Mouse (Mus musculus) ovary, adult 10 weeks (tissue): ENCODE measurements around the gene Cpne1. TPM values are rescaled to one million over a fixed set of nuclear protein-coding genes. Genes with fewer than 3 reads are reported as not detected.

Experiments used
- polyA plus RNA-seq: library from polyadenylated mRNA; stranded (reverse); fragments of 350-450 nt; fragmentation: Illumina TruSeq; extraction: RNeasy Lipid Tissue Mini Kit (QIAGEN cat#74804); gene quantifications from one replicate; pipeline ENCODE4 v1.2.3, GENCODE M21; 2014

Cpne1 gene
- 40.4 TPM for polyA plus RNA-seq

DNA sequence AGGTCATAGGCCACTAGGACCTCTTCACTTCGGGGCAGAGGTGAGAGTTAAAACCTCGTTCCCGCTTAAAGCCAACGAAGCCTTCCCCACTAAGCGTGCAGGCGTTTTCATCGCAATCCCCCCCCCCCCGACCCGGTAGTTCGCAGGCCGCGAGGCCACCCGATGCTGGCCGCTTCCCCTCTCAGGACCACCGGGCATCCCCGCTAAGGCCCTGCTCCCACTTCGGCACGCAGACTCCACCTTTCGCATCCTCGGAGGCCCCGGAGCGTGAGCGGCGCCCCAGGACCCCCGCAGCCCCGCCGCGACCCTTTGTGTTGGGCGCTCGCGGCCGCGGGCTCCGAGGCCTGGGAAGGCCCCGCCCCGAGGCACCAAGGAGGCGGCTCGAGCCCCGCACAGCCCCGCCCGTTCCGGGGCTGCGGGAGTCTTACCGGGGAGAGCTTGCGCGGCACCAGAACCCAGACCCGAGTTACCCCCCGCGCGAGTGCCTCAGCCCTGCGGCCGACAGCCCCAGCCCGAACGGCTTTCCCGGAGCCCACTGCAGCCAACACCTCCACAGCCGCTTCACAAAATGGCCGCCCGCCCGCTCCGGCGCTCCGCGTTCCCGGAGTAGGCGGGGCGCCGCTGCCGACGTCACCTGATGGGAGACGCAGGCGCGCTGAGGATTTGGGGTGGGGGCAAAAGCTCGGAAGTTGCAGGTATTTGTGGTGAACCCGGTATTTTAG is at the start of gene Cpne1, which contains the start of gene Rbm12:
Cpne1 (minus strand) TSS at position 608 of the 722 bp plus-strand sequence.
Rbm12 (minus strand) TSS at position 621 of the 722 bp plus-strand sequence.

DNA sequence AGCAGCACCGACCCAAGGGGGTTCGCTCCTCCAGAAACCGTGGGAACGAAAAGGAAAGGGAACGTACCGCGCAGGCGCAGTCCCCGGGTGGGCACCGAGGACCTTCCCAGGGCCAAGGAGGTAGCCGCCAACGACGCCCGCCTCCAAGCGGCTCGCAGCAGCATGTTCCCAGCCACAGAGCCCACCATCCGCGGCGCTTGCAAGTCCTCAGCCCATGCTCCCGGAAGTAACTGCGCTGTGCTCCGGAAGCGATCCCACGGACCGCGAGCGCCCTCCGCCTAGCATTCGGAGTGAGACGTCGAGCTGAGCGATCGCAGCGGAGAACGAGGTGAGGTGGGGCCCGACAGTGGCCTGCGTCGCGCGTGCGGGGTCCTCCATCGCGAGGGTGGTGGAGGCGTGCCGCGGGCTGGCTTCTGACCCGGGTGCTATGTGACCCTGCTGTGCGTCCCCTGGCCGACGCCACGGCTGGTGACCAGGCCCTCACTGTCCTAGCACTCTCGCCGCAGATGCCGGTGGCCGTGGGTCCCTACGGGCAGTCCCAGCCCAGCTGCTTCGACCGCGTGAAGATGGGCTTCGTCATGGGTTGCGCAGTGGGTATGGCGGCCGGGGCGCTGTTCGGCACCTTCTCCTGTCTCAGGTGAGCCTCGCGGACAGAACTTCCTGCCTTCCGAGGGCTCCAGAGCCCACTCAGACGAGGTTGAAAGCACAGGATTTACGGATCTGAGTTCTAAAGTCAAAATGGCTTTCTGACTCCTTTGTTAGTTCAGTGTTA is 32.4 kb upstream of the Cpne1 start, which contains the start of the genes Romo1 and Nfs1:
Romo1 (plus strand) TSS at position 87 of the 772 bp plus-strand sequence.
Nfs1 (minus strand) TSS at position 234 of the 772 bp plus-strand sequence.

DNA sequence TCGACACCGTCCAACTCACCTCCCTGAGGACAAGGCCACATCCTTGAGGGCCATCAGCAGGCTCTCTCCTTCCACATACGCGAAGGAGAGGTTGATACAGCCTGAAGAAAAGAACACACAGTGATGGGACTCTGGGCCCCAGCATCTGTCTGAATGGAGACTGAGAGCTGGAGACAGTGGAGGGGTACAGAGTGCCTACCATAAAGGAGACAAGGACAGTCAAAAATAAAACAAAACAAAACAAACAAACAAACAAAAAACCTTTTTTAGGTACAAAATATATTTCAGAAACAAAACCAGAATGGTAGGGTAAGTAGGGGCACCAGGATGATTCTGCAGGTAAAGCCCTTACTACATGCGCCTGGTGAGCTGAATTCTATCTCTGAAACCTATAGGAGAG is 15.2 kb upstream of the Cpne1 start, which contains the start of gene Gm28036:
Gm28036 (minus strand) TSS at position 101 of the 400 bp plus-strand sequence.

DNA sequence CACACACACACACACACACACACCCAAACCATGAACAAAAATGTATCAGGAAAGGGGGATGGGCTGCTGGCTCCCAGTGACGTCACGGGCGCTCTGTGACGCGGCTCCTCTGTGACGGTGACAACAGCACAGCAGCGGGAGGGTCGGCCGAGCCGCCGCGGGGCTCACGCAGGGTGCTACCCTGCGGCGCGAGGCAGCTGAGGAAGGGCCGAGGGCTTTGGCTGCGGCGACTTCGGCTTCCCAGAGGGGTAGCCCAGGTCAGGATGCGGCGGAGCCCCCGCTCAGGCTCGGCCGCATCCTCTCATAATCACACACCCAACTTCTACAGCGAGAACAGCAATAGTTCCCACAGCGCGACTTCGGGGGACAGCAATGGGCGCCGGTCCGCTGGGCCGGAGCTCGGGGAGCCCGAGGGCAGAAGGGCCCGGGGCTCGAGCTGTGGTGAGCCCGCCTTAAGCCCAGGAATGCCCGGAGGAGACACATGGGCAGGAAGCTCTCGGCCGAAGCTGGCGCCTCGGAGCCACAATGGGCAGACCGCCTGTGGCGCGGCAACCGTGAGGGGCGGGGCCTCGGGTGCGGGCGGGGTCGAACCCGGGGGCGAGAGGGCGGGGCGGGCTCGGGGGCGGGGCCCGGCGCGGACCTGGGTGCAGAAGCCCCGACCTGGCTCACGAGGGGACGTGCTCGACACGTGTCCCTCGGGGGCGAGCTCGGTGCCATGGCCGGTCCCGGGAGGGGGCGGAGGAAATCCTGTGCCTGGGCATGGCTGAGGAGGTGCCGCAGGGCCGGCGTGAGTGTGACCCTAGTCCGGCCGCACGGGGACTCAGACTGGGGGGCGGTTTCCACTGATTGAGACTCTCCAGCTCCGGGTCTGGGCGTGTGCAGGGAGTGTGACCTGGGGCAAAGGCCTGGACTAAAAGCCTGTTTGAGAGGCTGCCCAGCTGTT is 46.4 kb downstream of the Cpne1 start, which contains the start of gene Spag4:
Spag4 (plus strand) TSS at position 77 of the 943 bp plus-strand sequence.

DNA sequence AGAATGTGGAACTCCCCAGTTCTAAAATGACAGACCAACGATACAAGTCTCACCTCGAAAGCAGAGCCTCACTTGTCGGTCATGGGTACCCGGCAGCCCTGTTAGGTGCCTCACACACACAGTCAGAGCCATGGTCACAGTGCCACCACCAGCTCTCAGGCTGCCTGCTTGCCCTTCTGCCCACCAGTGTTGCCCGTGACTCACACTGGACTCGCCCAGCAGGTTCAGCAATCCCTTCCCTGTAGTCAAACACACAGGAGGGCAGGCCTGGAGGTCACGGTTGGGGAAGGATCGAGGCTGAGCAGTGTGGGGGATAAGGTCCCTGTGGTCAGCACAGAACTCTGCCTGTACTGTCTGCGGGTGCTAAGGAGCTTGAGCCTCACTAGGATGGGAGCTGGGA is 58.9 kb downstream of the Cpne1 start, which contains the start of gene Fer1l4:
Fer1l4 (minus strand) TSS at position 132 of the 400 bp plus-strand sequence.

Other genes with a start within 250 kb of the Cpne1 start
- 36.9 TPM for gene Uqcc1, start 181.7 kb downstream of the Cpne1 start, polyA plus RNA-seq
- not detected for gene Gm15557, start 171.2 kb downstream of the Cpne1 start, polyA plus RNA-seq
- gene Gdf5, start 166.6 kb downstream of the Cpne1 start, polyA plus RNA-seq, result not detected
- gene Cep250, start 155.5 kb downstream of the Cpne1 start, polyA plus RNA-seq, result 2.1 TPM
- 0.48 TPM for gene 6430550D23Rik, start 104.0 kb downstream of the Cpne1 start, polyA plus RNA-seq
- 18.9 TPM for gene Ergic3, start 103.9 kb downstream of the Cpne1 start, polyA plus RNA-seq
- not detected for gene Fer1l4, start 59.0 kb downstream of the Cpne1 start, polyA plus RNA-seq
- 0.14 TPM for gene Spag4, start 46.8 kb downstream of the Cpne1 start, polyA plus RNA-seq
- 40.5 TPM for gene Rbm12, start within 50 bp of the Cpne1 start, polyA plus RNA-seq
- 27.3 TPM for gene Gm28036, start 15.1 kb upstream of the Cpne1 start, polyA plus RNA-seq
- gene Romo1, start 32.1 kb upstream of the Cpne1 start, polyA plus RNA-seq, result 2.8 TPM
- gene Nfs1, start 32.2 kb upstream of the Cpne1 start, polyA plus RNA-seq, result 56.0 TPM
- 664 TPM for gene Rbm39, start 68.3 kb upstream of the Cpne1 start, polyA plus RNA-seq
- gene Phf20, start 84.5 kb upstream of the Cpne1 start, polyA plus RNA-seq, result 65.0 TPM
- 0.48 TPM for gene Cnbd2, start 200.3 kb upstream of the Cpne1 start, polyA plus RNA-seq
- not detected for gene Scand1, start 200.7 kb upstream of the Cpne1 start, polyA plus RNA-seq